Mouse (Mus musculus) megakaryocyte, embryonic 14.5 days (primary cell): Measurements from ENCODE around the gene Slc35f6.

Experiments
- FLI1 ChIP-seq: IDR thresholded peaks from 2 replicates; pipeline ENCODE4 v1.6.1; 2012; ENCODE audit warnings: low read length, inconsistent platforms, mixed read lengths
- GATA1 ChIP-seq: IDR thresholded peaks from 3 replicates; pipeline ENCODE4 v1.6.1; 2012; ENCODE audit warnings: mixed read lengths, low read length, inconsistent platforms, borderline replicate concordance

DNA sequence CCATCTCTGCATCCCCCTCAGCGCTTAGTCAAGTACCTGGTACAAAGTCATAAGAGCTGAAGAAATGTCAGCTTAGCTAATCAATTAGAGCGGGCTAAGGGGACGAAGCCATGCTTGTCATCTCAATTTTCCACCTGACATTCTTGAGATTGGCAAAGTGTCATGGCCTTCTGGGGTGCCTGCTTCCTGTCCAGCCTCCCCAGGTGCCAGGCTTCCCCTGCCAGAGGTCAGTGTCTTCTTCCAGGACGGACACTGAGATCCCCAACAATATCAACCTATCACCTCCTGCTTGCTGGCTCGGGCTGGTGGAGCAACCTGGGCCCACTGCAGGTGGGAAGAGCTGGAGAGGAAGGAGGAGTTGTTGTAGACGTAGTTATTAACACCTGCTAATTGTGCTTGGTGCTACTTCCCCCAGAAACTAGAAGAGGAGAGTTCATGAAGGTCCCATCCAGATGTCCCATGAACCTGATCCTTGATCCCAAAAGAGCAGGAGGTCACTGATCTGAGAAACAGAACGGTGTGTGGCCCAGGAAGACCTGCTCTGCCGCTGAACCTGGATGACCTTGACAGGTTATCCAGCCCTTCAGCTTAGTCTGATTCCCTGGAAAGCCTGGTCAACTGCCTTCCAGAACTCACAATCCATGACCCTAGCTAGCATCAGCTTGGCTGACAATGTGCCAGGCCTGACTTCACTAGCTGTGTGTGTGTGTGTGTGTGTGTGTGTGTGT lies 37.7 kb upstream of the Slc35f6 start:
- TF ChIP-seq GATA1 (no peak), FLI1 (no peak)
